Mouse (Mus musculus) bone marrow macrophage, adult 2 months (primary cell): ENCODE measurements around the gene Asic2.

ENCODE experiments used
- CTCF ChIP-seq: IDR thresholded peaks from 2 replicates; pipeline ENCODE4 v1.5.1; 2012; ENCODE audit warnings: low read depth, mild to moderate bottlenecking, low read length, moderate library complexity
- POLR2A ChIP-seq: IDR thresholded peaks from 2 replicates; pipeline ENCODE4 v1.6.1; 2012; ENCODE audit warnings: mild to moderate bottlenecking, low read depth, low read length, borderline replicate concordance

GRCm38 (mm10) chr11:81132669-81133068, 835.6 kb downstream of the Asic2 start:
- TF ChIP-seq CTCF (no peak), POLR2A (no peak)
